Mouse (Mus musculus) layer of hippocampus, postnatal 14 days (tissue): ENCODE measurements around the gene Atg4a-ps. TPM values are rescaled to one million over a fixed set of nuclear protein-coding genes. Genes with fewer than 3 reads are reported as not detected.
A peak's percentile ranks its signal among the peaks of the same experiment; 100 is the strongest.

Source experiments
- DNase-seq, 2 experiments: peaks; one replicate each; pipeline ENCODE4 v3.0.0; 2021 to 2022; ENCODE audit warnings: low spot score in 2 of 2, mixed read lengths in 1 of 2
- total RNA-seq, 2 experiments: library from RNA; stranded (reverse); gene quantifications; 2 replicates each; pipeline ENCODE4 v1.2.3; 2021

Gene Atg4a-ps
- total RNA-seq, 2 experiments from 2014 or later, result 0.90 TPM; not detected in 1

DNA sequence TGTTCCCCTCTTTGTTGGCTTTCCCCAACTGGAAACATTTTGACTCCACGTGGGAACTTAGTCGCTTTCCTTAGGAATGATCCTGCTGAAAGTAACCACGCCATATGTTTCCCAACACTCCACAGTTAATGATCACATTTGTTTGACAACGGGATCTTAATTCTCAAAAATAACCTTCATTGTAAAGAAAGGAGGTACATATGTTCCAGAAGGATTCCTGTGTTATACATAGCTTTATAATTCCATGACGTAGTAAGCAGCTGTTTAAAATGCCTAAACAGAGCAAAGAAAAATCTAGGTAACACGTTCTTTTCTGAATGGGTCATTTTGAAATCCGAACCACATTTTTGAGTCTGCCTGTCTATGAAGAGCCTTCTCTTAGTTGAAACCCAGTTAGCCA is 12.7 kb downstream of the Atg4a-ps start:
- DNase-seq, result no peak

DNA sequence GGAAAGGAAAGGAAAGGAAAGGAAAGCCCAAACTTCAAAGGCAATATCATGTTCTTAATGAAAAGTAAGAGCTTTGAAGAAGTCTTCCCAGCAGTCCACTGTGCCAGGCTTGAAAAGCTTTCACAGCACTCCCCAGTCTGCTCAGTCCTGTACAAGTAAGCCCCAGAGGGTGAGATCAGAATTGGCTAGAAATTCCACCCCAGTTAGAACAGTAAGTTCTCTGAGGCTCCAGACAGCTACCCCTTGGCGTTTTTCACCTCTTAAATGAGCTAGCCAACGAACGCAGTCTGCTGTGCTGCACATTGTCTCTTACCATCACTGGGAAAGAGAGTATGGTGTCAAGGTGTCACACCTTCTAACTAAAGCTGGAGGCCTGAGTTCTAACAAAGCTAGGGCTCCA is 18.2 kb downstream of the Atg4a-ps start:
- DNase-seq, result no peak

- DNase-seq, result no peak
Observed at GRCm38 (mm10) chr3:103626481-103626880, 19.4 kb downstream of the Atg4a-ps start.

DNA sequence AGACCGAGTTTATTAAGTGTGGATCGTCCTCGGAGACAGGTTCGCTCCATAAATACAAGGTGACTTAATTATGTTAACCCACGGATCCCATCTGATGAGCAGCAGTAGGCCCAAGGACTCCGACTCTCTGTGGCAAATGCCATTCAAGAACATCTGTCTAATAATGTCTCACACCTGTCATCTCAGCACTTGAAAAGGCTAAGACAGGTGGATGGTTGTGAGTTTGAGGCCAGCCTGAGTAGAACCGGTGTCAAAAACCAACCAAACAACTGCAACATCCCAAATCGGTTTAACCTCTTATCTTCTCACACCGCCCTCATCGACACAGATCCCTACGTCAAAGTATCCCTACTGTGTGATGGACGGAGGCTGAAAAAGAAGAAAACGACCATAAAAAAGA is 20.7 kb downstream of the Atg4a-ps start:
- no peak for DNase-seq

DNA sequence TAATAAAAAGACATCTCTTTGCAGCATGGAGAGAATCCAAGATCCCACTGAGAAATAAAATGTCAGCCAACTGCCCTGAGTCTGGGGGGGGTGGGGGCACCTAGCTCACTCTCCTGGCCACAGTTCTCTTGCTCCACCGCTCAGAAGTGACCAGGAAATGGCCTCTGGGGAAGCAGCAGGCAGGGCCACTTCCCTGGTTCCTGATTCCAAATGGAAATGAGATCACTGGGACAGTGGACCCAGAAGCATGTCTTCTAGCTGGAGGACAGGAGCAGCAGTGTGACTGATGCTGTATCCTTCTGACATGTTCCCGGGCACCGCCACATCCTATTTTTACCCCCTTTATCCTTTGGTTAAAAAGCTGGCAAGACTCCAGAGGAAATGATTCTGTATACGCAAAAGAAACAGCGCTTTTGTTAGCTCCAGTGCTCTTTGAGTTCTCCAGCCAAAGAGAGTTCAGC is 21.2 kb downstream of the Atg4a-ps start:
- DNase-seq, result no peak

DNA sequence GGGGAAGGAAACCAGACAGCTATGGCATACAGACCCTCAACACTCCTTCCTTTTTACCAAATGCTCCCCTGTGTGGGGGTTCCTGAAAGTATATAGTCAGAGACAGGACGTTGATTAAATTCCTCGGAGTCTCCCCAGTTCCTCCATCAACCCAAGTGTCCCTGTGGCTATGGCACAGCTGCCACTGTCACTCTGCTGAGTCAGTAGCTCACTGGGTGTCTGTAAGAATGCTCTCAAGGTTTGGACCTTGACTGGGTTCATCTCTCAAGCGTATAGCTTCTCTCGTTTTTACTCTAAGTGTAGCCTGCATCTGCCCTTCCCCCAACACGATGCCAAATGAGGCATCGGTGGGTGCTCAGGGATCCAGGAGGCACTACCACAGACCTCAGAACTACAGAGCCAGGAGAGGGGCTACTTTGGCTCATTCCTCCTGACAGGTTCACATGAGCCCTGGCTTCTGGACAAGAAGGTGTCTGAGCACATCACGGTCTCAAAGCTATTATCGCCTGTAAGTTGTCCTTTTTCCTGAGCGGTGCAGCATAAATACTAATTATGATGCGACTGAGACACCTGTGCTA is 21.9 kb downstream of the Atg4a-ps start:
- no peak for DNase-seq

DNA sequence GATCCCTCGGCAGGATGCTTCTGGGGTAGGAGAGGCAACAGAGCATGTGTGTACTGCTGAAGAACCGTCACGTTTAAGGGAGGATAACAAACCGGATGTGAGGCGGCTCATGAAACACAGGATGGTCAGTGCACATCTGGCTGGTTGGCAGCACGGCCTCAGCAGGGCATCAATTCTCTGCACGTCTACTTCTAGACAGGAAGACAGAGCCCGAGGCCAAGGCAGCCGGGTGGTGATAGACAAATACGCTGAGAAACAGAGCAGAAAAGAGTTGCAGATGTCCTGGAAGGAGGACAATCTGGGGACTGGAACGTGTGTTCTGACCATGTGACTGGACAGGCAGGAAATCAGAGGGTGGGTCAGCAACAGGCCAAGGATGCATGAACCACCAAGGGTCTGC is 25.8 kb downstream of the Atg4a-ps start:
- no peak for DNase-seq

- DNase-seq, result no peak
Observed at GRCm38 (mm10) chr3:103616981-103617380, 28.9 kb downstream of the Atg4a-ps start.

- no peak for DNase-seq
Observed at GRCm38 (mm10) chr3:103615621-103616020, 30.2 kb downstream of the Atg4a-ps start.

DNA sequence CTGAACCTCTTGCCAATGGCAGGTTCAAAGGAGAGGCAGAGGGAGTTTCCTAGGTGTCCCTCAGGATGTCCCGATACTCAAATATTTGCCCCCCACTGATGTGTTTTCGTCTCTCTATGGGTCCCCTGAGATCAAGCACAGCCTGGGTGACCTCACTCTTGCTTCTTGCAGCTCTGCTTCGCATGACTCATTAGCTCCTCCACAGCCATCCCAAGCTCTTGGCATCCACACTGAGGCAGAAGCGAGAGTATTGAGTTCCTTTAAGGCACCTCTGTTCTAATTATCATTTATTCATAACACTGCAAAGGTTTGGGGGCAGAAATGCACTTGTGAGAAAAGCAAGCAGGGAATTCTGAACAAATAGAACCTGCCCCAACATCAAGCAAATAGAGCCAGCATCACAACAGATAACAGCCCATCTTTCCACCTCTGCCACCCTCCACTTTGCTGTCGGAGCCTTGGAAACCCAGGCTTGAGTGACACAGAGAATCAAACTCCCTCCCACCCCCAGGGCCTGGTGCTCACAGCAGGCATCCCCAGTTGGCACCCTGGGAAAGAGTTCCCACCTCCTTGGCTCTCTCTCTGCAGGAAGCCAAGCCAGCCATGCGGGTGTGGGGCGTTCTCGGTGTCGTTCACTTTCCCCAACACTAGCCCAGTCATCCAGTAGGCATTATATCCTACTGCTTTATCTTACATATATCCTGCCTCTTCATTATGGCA is 33.1 kb downstream of the Atg4a-ps start:
- DNase-seq, result peak; percentile 36 to 61

GRCm38 (mm10) chr3:103610231-103610630 is 35.6 kb downstream of the Atg4a-ps start:
- no peak for DNase-seq

GRCm38 (mm10) chr3:103606660-103607595 is 38.9 kb downstream of the Atg4a-ps start:
- DNase-seq, result peak in 1 of 2 experiments; percentile 31

GRCm38 (mm10) chr3:103606045-103606597 is 39.7 kb downstream of the Atg4a-ps start:
- no peak for DNase-seq

- no peak for DNase-seq
Observed at GRCm38 (mm10) chr3:103601561-103601960, 44.3 kb downstream of the Atg4a-ps start.

DNA sequence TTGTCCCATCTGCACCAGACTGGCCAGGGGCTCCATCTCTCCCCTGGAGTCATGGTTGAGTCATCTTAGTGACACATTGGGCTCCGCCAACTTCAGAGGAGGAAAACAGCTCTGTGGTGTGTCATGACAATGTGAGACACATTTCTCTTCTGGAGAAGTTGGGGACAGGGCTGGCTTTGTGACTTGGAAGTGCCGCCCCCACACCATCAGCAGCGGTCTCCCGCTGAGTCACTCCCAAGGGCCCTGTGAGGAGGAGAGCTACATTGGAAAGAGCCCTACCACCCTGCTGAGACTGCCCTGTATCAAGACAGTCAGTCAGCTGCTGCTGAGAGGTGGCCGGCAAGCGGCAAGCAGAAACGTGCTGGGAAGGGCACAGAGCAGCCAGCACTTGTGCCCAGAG is 44.9 kb downstream of the Atg4a-ps start:
- no peak for DNase-seq

DNA sequence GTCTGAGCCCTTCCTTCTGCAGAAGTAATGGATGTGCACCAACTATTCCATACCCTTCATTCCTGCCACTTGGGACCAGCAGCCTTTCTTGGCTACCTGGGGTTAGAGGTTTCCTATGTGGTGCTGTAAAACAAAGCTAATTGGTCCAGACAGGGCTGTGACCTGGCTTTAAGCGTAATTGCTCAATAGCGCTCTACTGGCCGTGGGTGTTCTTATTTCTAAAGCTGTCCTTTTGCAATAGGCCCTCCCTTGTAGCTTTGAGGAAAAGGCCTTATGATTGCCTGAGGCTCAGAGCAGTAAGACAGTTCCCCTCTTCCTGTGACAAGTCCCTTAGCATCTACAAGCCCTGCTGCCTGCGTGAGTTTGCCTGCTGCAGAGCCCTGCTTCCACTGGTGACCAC is 48.3 kb downstream of the Atg4a-ps start:
- DNase-seq, result no peak

- no peak for DNase-seq
Observed at GRCm38 (mm10) chr3:103595271-103595810, 50.5 kb downstream of the Atg4a-ps start.
